Mouse (Mus musculus): ENCODE measurements around the gene Wdr48.
A peak's percentile ranks its signal among the peaks of the same experiment; 100 is the strongest.

Gene Wdr48

DNA sequence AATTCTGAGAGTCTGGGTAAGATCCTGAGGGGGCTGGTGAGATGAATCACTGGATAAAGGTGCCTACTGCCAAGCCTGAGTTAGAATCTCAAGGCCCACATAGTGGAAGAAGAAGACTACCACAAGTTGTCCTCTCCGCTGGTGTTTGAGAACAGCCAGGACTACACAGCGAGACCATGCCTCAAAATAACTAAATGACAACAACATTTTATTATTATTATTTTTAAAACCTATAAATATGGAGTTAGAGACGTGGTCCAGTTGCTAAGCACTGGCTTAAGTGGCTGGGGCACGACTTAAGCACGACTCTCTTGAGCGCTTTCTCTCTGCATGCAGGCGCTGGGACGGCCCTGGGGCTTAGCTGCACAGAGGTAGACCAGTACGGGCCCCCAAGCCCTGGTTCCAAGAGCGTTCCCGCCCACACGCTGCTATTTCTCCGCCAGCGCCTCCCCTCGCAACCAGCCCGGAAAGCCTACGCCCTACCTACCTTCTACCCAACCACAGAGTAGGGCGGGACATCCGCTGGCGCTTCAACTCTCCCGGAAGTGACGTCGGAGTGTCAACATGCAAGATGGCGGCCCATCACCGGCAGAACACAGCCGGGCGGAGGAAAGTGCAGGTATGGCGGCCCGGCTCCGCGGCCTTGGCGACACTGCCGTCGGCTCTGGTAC, at the start of gene Wdr48:
TSS of gene Wdr48 (plus strand) at position 540 of the 671 bp plus-strand sequence.
- peak; percentile 92 to 93 for DNase-seq (ENCODE audit: low spot score in 2 of 2)

DNA sequence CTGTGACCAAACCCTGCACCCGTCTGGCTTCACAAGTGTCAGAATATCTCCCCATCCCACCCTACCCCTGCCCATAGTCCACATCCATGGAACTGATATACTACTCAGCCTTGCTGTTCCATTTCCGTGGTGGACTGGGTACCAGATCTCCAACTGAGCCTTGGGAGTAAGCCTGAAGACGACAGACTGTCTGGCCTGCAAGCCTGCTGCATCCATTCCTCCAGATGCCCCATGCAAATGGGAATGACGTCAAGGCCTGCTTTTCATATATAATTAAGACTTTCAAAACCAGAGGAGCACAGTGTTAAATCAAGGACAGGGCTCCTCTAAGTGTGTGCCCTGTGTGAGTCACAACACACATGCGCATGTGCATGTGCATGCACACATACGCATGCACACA, 47.5 kb upstream of the Wdr48 start:
- DNase-seq (ENCODE audit: low spot score in 2 of 2): no peak

DNA sequence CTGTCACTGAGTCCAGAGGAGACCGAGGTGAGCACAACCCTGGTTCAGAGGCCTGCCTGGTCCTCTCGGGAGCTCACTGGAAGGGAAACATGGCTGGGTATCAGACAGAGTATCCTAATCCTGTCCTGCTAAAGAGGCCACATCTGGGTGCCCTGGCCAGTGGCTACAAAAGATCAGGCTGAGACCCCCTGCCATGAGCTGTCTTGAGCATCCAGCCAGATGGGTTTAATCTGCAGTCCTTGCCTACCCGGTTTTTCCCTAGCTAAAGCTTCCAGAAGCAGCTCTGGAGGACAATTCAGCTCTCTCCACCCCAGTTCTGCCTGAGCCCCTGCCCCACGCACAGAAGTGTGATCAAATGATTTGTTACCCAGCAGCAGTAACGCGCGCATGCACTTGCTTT, 46.0 kb upstream of the Wdr48 start:
- no peak for DNase-seq (ENCODE audit: low spot score in 2 of 2)

DNA sequence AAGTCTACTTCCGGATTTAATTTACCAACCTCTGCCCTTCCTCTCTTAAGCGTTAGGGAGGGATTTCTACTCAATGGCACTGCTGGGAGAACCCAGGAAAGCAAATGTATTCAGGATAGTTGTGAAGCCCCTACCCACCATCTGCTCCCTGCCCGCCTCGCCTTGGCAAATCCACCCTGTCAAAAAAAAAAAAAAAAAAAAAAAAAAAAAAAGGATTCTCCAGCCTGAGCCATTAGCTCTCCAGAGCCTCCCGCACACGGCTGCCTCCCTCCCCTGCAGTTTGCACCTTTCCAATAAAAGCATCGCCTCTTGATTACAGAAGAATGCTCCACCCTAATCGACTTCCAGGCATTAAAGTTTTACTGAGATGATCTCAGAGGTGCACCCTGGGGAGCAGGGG, 45.5 kb upstream of the Wdr48 start:
- no peak for DNase-seq (ENCODE audit: low spot score in 2 of 2)

DNA sequence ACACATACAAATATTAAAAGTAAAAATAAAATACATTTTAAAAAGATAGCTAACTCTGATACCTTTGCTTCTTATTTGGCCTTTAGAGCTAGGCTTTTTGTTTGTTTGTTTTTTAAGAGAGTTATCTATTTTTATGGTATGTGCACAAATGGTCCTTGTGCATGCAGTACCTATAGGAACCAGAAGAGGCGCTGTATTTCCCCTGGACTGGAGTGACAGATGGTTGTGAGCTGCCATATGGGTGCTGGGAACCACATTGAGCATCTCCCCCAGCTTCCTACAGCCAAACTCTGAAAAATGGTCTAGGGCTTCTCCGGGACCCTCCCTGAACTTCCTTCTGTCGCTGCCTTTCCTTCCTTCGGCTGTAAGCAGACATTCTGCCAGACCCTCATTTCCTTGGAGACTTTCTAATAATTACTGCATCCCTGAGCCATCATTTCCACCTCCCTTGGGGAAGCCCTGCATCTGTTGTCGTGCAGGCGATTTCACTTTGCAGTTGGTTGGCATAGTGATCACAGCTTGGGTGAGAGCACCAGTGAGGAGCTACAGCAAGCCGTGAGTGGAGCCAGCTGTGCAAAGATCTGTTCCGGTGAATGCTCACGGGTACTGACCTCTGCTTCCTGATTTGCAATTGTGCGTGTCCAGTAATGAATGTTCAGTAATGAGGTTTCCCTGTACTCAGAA, 42.2 kb upstream of the Wdr48 start:
- no peak for DNase-seq (ENCODE audit: low spot score in 2 of 2)

DNA sequence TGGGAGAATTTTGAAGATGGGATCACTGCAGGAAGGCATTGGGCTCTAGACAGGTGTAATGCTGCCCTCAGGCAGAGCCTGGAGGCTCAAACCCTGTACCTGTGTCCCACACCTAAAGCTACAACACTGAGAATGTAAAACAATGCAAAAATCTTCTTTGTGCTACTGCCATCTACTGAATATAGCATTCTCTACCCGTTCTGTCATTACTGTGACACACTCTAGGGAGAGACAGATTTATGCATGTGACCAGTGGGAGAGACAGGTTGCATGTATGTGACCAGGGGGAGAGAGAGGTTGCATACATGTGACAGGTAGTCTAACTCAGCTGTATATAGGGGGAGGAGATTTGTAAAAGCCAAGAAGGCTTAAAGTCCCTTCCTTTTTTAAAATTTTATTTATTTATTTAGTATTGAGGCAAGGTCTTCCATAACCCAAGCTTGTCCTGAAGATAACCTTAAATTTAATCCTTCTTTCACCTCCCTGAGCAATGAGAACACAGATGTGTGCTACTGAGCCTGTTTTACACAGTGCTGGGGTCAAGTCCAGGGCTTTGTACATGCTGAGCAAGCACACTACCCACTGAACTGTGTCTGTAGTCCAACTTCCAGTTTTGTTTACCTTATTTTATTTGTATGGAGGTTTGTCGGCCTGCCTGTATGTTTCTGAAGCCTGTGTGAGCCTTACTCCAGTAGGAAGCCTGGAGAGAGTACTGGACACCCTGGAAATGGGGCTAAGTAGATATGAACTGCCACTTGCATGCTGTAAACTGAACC, 41.4 kb upstream of the Wdr48 start:
- no peak for DNase-seq (ENCODE audit: low spot score in 2 of 2)

DNA sequence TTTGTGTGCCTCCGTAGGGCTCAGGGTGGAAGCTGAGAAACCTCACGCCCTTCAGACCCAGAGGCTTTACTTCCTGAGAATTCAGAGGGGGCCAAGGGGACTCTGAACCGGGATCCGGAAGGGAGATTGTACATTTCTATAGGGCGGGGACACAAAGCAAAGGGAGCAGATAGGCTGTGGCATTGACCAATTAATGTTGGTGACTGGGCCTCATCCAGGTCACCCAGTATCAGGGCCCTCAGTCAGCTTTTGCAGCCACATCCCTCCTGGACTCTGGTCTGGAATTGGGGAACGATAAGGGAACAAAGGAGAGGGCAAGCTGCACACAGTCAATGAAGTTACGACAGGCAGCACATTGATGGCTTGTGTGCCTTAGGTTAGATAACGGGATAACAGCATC, 40.5 kb upstream of the Wdr48 start:
- no peak for DNase-seq (ENCODE audit: low spot score in 2 of 2)

DNA sequence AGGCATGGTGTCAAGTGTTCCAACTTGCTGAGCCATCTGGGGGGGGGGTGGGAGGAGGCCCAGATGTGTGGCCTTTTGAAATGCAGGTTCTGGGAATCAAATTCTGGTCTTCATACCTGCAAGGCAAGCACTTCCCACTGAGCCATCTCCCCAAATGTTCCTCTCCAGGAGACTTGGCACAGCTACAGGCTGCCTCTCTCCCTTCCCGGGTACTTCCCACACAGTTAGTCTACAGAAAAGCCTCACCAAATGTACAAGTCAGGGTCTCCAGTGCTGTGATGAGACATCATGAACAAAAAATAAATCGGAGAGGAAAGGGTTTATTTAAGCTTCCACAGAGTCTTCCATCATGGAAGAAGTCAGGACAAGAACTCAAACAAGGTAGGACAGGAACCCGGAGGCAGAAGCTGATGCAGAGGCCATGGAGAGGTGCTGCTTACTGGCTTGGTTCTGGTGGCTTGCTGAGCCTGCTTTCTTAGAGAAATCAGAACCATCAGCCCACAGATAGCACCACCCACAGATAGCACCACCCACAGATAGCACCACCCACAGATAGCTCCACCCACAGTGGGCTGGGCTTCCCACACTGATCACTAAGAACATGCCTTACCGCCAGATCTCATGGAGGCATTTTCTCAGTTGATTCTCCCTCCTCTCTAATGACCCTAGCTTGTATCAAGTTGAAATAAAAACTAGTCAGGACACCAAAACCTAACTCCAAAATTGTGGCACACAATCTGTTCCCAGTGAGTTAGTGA, 7.4 kb upstream of the Wdr48 start:
- DNase-seq (ENCODE audit: low spot score in 2 of 2): peak in 1 of 2 experiments; percentile 3

DNA sequence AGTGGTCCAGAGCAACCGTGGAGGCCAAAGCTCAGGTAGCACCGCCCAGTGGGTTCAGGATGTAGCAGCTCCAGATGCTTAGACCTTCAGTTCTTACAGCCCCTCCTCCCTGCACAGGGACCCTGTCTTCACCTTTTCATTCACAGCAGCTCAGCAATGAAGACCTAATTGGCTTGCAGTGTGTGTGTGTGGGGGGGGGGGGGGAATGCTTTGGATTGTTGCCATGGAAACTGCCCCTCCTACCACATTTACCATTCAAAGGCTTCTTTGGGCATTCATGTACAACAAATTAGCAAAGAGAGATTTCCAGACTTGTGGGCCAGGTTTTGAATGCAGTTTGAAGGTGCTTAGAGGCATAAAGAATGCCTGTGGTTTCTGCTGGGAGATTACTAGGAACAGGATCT, 5.8 kb upstream of the Wdr48 start:
- no peak for DNase-seq (ENCODE audit: low spot score in 2 of 2)

DNA sequence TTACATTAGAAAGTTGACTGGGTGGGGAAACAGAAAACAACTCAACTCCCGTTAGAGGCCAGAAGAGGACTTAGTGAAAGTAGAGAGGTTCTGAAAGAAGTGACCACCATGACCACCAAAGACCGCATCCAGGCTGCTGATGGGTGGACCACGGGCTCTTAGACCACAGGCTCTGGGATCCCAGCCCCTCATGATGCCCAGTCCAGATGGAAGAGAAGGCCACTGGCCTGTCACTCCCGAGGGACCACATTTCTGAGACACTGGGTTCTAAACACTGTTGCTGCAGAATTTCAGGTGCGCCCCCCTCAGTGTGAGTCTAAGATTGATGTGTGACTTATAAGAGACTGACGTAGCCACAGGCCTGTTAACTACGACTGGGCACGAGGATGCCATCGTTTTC, 5.2 kb upstream of the Wdr48 start:
- no peak for DNase-seq (ENCODE audit: low spot score in 2 of 2)

DNA sequence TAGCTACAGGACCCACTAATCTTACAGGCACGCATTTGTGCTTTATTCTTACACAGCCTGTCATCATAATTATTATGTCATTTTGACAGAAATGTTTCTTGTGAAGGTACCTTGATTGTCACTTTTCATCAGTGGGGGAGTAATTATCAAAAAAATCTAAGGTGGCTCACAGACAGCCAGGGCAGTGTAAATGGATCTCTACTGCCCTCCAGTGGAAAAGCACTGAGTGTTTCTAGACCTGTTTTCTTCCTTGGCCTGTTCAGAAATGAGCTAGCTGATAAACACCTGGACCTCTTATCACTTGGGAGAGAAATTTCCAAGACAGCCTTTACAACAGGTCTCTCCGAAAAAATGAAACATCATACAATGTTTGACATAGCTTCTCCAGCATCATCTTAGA, 4.0 kb upstream of the Wdr48 start:
- DNase-seq (ENCODE audit: low spot score in 2 of 2): no peak

DNA sequence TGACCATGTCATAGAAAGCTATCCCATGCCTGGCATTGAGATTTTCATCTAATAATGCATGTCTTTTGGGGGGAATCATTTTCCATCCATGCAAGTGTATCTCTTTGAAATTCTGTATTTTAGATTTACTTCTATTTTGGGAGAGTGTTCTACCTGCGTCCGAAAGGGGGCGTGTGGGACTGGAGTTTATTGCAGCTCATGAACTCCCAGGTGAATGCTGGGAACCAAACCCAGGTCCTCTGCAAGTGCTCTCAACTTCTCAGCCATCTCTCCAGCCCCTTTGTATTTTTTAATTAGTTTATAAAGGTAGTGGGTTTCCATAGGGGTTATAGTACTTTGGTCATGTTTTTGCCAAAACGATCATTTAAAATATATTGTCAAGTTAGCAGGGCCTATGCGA, 797 bp upstream of the Wdr48 start:
- DNase-seq (ENCODE audit: low spot score in 2 of 2): no peak

DNA sequence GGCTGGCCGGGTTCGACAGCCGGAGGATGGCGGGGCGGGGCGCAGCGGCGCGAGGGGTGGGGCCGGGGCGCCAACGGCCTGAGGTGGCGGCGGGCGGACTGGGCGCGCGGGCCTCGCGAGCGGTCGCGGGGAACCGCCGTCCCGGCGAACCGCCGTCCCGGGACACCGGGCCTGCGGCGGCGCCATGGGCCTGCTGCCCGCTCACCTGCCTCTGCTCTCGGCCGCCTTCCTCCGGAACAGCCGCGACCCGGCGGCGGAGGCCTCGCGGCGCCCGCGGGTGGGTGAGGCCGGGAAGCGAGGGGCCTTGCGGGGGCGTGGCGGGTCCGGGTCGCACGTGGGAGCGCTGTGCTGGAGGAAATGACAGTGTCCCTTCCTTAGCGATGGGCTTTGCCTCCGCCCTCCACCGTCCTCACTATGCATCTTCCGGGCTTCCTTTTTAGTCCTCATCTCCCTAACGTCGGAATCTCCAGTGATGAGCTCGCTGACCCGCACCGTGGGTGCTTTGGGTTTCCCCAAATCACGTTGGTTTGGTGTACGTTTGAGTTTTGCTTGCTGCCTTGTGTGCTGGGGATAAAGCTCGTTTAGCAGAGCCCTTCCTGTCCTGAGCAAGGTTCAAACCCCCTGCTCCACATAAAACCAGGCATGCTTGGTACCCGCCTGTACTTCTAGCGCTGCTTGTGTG, 503 bp downstream of the Wdr48 start:
- DNase-seq (ENCODE audit: low spot score in 2 of 2): peak; percentile 19 to 33

DNA sequence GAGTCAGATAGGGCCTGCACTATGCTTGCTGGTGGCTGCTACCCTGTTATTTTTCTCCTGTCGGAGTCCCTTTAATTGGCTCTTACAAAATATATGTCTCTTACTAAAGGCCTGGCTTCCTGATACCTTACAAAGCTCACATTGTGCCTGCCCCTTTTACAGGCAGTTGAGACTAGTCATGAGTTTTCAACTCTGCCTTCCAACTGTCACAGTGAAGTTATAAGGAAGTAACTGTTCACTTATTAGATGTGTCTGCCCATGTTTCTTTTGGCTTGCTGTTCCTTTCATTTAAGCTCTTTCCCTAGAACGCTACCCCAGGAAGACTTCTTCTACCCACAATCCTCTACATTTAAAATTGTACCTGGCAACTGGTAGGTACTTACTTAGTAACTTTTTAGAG, 4.8 kb downstream of the Wdr48 start:
- DNase-seq (ENCODE audit: low spot score in 2 of 2): no peak

DNA sequence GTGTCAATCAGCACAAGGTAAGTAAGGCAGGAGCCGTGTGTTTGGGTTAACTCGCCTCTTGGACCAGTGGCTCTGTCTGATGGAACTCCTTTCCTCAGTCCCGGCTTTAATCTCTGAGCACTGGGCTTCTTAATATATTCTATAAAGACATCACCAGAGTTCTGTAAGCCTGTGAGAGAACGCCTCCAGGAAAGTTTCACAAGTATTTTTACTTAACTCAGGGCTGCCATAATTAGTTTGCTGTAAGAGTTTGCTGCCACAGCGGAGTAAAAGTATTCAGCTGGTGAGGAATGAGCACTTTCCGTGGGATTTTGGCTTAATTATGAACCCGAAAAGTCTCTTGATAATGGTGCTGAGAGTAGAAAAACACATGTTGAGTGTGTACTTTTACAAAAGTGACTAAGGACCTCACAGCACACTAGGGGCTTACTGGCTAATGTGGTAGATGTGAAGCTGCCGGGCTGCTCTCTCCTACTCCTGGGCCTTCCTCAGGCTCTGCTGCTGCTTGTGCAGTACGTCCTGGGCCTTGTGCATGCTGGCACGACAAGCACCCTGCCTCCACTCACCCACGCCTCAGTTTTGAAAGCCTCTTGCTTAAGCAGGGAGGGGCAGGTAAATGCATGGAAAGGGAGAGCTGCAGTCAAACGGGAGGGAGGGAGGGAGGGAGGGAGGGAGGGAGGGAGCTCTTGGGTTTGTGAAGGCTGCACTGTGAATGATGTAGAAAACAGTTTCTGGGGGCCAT, 7.9 kb downstream of the Wdr48 start:
- DNase-seq (ENCODE audit: low spot score in 2 of 2): no peak

DNA sequence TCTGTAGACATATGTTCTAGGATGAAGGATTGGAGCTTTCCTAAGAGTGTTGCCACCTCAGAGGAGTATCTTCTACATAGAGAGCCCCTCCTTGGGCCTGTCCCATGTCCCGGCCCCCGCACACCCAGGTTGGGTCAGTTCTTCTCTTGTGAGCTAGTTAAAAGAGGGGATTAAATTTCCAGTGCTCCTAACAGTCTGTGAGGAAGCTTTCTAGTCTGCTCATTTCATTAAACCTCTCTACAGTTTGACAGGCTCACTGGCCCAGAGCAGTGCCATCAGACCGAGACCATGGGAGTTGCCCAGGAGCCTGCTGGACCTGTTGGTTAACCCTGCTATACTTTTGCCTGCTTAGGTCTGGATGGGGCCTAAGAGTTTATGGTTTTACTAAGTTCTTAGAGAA, 14.0 kb downstream of the Wdr48 start:
- no peak for DNase-seq (ENCODE audit: low spot score in 2 of 2)

DNA sequence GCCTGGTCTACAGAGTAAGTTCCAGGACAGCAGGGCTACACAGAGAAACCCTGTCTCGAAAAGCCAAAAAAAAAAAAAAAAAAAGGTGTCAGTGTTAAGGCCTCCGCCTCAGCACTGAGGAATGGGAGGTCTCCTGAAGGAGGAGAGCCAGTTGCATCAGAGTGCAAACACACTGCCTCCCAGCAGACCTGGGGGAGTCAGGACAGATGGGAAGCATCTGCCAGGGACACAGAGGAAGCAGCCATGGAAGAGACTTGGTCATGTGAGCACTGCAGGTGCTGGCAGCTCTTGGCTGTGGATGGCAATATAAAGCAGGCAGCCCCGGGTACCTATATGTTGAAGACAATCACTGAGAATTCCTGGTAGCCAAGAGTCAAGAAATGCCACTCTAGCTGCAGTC, 15.3 kb downstream of the Wdr48 start:
- no peak for DNase-seq (ENCODE audit: low spot score in 2 of 2)

DNA sequence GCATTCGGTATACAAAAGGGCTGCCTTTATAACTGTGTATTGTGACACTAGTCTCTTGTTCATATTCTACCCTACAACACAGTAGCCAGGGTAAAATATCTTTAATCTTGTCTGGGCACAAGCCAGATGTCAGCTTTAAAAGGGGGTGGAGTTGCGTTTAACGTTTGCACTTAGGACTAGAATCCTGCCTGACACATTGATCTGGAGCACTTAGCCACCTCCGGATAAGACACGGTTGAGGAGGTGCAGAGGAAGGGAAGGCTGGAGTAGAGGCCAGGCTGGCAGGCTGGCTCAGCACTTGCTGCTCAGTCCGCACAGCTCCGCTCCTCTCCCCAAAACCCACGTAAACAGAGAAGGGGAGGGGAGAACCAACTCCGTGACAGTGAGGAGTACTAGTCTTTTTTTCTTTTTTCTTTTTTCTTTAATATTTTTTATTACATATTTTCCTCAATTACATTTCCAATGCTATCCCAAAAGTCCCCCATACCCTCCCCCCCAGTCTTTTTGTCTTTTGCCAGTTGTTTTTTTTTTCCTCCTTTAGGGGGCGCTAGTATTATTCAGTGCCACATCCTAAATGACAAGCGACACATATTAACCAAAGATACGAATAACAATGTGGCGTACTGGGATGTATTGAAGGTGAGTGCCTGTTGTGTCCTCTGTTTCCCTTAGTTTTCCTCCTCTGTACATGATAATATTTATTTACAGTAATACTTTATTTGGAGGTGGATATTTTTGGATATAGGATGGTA, 18.6 kb downstream of the Wdr48 start:
- no peak for DNase-seq (ENCODE audit: low spot score in 2 of 2)

DNA sequence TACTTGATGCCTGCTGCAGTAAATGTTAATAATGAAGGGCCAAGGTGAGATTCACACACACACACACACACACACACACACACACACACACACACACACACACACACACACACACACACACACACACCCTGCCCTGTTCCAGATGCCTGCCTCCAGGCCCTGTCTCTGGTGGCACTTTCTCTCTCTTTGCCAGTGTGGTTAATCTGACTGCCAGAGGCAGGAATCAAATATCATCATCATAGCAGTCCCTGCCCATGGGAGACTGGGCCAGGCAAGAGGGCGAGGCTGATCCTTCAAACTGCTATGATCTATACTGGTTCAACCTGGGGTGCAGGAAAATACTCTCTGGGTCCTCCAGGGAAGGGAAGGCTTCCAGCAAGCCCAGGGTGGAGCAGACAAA, 25.2 kb downstream of the Wdr48 start:
- DNase-seq (ENCODE audit: low spot score in 2 of 2): no peak

DNA sequence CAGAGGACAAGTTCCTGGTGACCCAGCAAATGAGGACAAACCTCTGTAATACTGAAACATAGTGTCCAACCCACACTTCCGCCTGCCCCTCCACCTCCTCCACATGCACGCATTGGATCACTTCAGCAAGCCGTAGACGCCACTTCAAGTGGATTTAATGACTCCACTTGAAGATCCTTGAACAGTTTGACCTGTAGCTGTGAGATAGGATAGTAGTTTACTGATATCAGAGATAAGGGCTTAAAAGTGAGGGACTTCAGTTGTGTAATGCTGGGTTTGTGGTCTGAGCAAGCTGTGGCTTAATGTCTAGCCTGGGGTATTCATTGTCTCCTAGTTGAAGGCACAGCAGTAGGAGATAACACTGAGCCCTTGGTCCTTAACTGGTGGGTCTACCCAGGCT, 28.8 kb downstream of the Wdr48 start:
- DNase-seq (ENCODE audit: low spot score in 2 of 2): no peak
